Mouse (Mus musculus) small intestine, adult 2 months (tissue): ENCODE measurements at regions not wholly inside any gene's neighbourhood (a gene's known extent, or its start where the extent isn't known, plus 50 kb on each side); places are given as distances from the start of the nearest gene placed in this dataset.

Experiments
- CTCF ChIP-seq: fragments of 200-500 bp; IDR thresholded peaks from 2 replicates; pipeline ENCODE4 v1.5.1; 2012; ENCODE audit warnings: low read depth, mild to moderate bottlenecking, control low read depth, inconsistent platforms, low read length, moderate library complexity, mixed read lengths; ENCODE audit not compliant: insufficient replicate concordance, insufficient read length; ENCODE audit errors: extremely low read depth
- POLR2A ChIP-seq: fragments of 200-500 bp; IDR thresholded peaks from 2 replicates; pipeline ENCODE4 v1.6.1; 2012; ENCODE audit warnings: low read depth, mild to moderate bottlenecking, control low read depth, inconsistent platforms, low read length, moderate library complexity

GRCm38 (mm10) chr4:131141890-131142465 lies 197.8 kb downstream of the Matn1 start:
- TF ChIP-seq CTCF (no peak), POLR2A (no peak)
